Mouse (Mus musculus) hindlimb bud, embryonic 11.5 days (tissue): Measurements from ENCODE around the gene Olfr1209.

Experiments
- DNase-seq: peaks from one replicate; pipeline ENCODE4 v3.0.0-alpha.2; 2012; ENCODE audit warnings: low read depth, low spot score; ENCODE audit errors: extremely low spot score

Olfr1209 gene

GRCm38 (mm10) chr2:88915057-88915456, at the start of gene Olfr1209:
Olfr1209 (minus strand) TSS chr2:88915157.
- no peak for DNase-seq

GRCm38 (mm10) chr2:88953669-88954068, 38.7 kb upstream of the Olfr1209 start, which contains the start of gene Olfr1212:
Olfr1212 (plus strand) TSS chr2:88953969.
- no peak for DNase-seq

GRCm38 (mm10) chr2:88938011-88938410, 23.1 kb upstream of the Olfr1209 start, which contains the start of gene Olfr1211:
Olfr1211 (minus strand) TSS chr2:88938111.
- DNase-seq = no peak

- no peak for DNase-seq
Measured at GRCm38 (mm10) chr2:88902211-88902610, 12.7 kb downstream of the Olfr1209 start, which contains the start of gene Olfr1208. Olfr1208 (minus strand) TSS chr2:88902311.

GRCm38 (mm10) chr2:88862931-88863330, 52.0 kb downstream of the Olfr1209 start, which contains the start of gene Olfr1206:
Olfr1206 (plus strand) TSS chr2:88863231.
- no peak for DNase-seq
